In the genomic region with DNA sequence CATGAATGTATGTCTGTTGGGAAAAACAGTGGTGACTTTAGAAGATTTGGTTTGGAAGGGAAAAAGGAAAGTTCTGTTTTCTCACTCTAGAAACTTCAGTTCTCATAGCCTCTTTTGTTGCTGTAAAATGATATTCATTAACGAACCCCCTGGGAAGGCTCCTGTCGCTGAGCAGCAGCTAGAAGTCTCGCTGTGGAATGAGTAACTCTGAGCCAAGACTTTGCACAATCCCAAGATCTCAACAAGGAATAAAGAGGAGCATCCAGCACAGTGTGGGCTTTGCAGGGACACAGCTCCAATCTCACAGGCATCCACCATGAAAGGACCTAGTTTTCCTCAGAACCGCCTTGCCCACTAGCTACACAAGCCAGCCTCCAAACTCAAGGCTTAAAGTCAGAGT, we compare ENCODE assay signal across 13 mouse cellular contexts.
A peak's percentile ranks its signal among the peaks of the same experiment; 100 is the strongest.
DNase-seq lines count a peak whose midpoint lies in the region; ATAC-seq and TF ChIP-seq lines count a peak whose summit lies in the region.
"Had no signal": no experiment of that assay in that cellular context is flagged by ENCODE, and none has a peak within 500 bp of the region (broad histone marks: within the 10 kb centered on the region; RNA-seq: fewer than 3 reads in every experiment).

No protein-coding gene starts in this region.

- no peak overlapping the region for H3K4me2 ChIP-seq in hindbrain, embryonic 13.5 days
- no peak overlapping the region for H3K4me2 ChIP-seq in midbrain, postnatal 0 days (ENCODE audit: low read depth, low read length, poor library complexity, severe bottlenecking)

- H3K27ac ChIP-seq in layer of hippocampus, adult 2 months = peak overlapping the region; percentile 95
- H3K27ac ChIP-seq in hindbrain, embryonic 13.5 days = peak overlapping the region; percentile 85
- H3K27ac ChIP-seq in midbrain, postnatal 0 days (ENCODE audit: low read depth, low read length) = peak overlapping the region; percentile 65
- H3K27ac ChIP-seq: macrophage had no signal

- no peak for ATAC-seq in hindbrain, embryonic 13.5 days (ENCODE audit: low FRiP score)
- ATAC-seq in midbrain, postnatal 0 days (ENCODE audit: low FRiP score) = peak; percentile 50; the same call in 1 of the 2 replicates

- WGBS in hindbrain, embryonic 13.5 days = 45% methylated on average over 4 of the region's 4 CpGs
- 46% methylated on average over 4 of the region's 4 CpGs for WGBS in midbrain, postnatal 0 days

- no peaks in the 10 kb centered on the region for H3K27me3 ChIP-seq in hindbrain, embryonic 13.5 days
- H3K27me3 ChIP-seq in midbrain, postnatal 0 days (ENCODE audit: insufficient read depth, low read length) = no peaks in the 10 kb centered on the region

- no peak for TF ChIP-seq CTCF in layer of hippocampus, adult 2 months (conservative IDR thresholded peaks at IDR 0.05)
- no peak for TF ChIP-seq CTCF in midbrain, postnatal 0 days (IDR thresholded peaks at IDR 0.05)

- peak; percentile 13 for DNase-seq in cerebellum, adult 9-10 months
- no peak for DNase-seq in cerebellum, postnatal 10 days
- DNase-seq in layer of hippocampus, adult 2 months (ENCODE audit: low spot score in 2 of 2) = peak in 1 of 2 experiments; percentile 18
- no peak for DNase-seq in layer of hippocampus, adult 11-12 months (ENCODE audit: low spot score)
- peak; percentile 86 for DNase-seq in midbrain, postnatal 0 days (ENCODE audit: low spot score)
- no peak for DNase-seq in T-cell, adult 2 months (ENCODE audit: low spot score)
- no peak for DNase-seq in left cerebral cortex, adult 9 months (ENCODE audit: low spot score in 2 of 2)
- DNase-seq: cerebellum, postnatal 25 days; heart, postnatal 14 days; liver; thymus, adult 18-20 months had no signal

- H3K4me1 ChIP-seq in hindbrain, embryonic 13.5 days (replicated peaks) = peaks cover 46% of the 10 kb centered on the region
- peaks cover 18% of the 10 kb centered on the region for H3K4me1 ChIP-seq in midbrain, postnatal 0 days (ENCODE audit: insufficient read depth, low read length)

- H3K36me3 ChIP-seq in hindbrain, embryonic 13.5 days = no peaks in the 10 kb centered on the region
- no peaks in the 10 kb centered on the region for H3K36me3 ChIP-seq in midbrain, postnatal 0 days (ENCODE audit: insufficient read depth, low read length)

- H3K9me3 ChIP-seq in hindbrain, embryonic 13.5 days = no peaks in the 10 kb centered on the region
- no peaks in the 10 kb centered on the region for H3K9me3 ChIP-seq in midbrain, postnatal 0 days (ENCODE audit: low read length)

- no peak overlapping the region for H3K9ac ChIP-seq in hindbrain, embryonic 13.5 days
- H3K9ac ChIP-seq in midbrain, postnatal 0 days (replicated peaks; ENCODE audit: low read length, poor library complexity, severe bottlenecking) = no peak overlapping the region

- H3K4me3 ChIP-seq in layer of hippocampus, adult 2 months = no peak overlapping the region
- no peak overlapping the region for H3K4me3 ChIP-seq in hindbrain, embryonic 13.5 days
- H3K4me3 ChIP-seq in midbrain, postnatal 0 days (ENCODE audit: low read depth, low read length) = no peak overlapping the region

Comparison
In these comparisons a context has a peak if more than half of its experiments do, and no peak if none do; other contexts are left out.
1. DNase-seq: peak in cerebellum, adult 9-10 months (single experiment) and midbrain, postnatal 0 days (single experiment); none in cerebellum, postnatal 10 days (0 of 2), layer of hippocampus, adult 11-12 months (single experiment), T-cell, adult 2 months (single experiment) and left cerebral cortex, adult 9 months (0 of 2).
2. Peak in every context shown above with its lines, with median percentiles within 50 percentile points of each other: H3K27ac ChIP-seq.